8 mouse cellular contexts compared by ENCODE assay signal in the genomic region with DNA sequence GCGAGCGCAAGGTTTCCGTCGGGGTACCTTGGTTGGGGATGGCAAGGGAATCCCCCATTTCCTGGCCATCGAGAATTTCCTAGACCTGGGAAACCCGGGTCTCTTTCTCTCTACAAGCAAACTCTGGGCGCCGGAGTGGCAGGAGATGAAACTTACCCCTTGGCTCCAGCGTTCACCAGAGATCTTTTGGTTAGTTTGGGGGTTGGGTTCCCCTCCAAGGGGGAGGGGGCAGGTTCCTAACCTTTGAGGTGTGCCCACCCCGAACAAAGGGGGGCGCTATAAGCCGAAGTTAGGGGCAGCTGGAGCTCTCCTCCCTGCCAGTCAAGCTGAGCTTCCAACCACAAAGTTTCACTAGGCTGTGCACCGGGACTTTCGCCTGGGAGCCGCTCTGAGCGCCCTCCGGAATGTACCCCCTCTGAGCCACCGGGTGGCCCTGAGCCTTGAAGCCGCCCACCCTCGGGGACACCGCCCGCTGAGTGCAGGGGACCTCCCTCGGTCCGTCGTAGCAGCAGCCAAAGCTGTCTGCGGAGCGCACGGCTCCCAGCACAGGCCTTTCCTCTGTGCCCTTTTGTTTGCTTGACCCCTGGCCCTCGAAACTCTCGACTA. TPM values are rescaled to one million over a fixed set of nuclear protein-coding genes. Genes with fewer than 3 reads are reported as not detected.
DNase-seq lines count a peak whose midpoint lies in the region; ATAC-seq lines count a peak whose summit lies in the region.

No protein-coding gene starts in this region.

- peaks cover 77% of the 10 kb centered on the region for H3K27me3 ChIP-seq in forebrain, embryonic 10.5 days (ENCODE audit: poor library complexity, severe bottlenecking)
- H3K27me3 ChIP-seq in hindbrain, embryonic 13.5 days, result peaks cover 68% of the 10 kb centered on the region
- peaks cover 88% of the 10 kb centered on the region for H3K27me3 ChIP-seq in liver, embryonic 13.5 days
- H3K27me3 ChIP-seq in neural tube, embryonic 13.5 days, result peaks cover 66% of the 10 kb centered on the region

- peak overlapping the region; percentile 96 for H3K4me2 ChIP-seq in hindbrain, embryonic 13.5 days
- H3K4me2 ChIP-seq in liver, embryonic 13.5 days, result peak overlapping the region; percentile 96
- peak overlapping the region; percentile 97 for H3K4me2 ChIP-seq in neural tube, embryonic 13.5 days

- no peaks in the 10 kb centered on the region for H3K36me3 ChIP-seq in forebrain, embryonic 10.5 days (replicated peaks)
- H3K36me3 ChIP-seq in hindbrain, embryonic 13.5 days, result no peaks in the 10 kb centered on the region
- H3K36me3 ChIP-seq in liver, embryonic 13.5 days, result no peaks in the 10 kb centered on the region
- H3K36me3 ChIP-seq in neural tube, embryonic 13.5 days, result no peaks in the 10 kb centered on the region; the same call in 1 of the 2 replicates

- H3K4me1 ChIP-seq in forebrain, embryonic 10.5 days, result peaks cover 68% of the 10 kb centered on the region
- peaks cover 58% of the 10 kb centered on the region for H3K4me1 ChIP-seq in hindbrain, embryonic 13.5 days (replicated peaks)
- H3K4me1 ChIP-seq in liver, embryonic 13.5 days (replicated peaks), result peaks cover 51% of the 10 kb centered on the region
- peaks cover 64% of the 10 kb centered on the region for H3K4me1 ChIP-seq in neural tube, embryonic 13.5 days (replicated peaks)

- peak overlapping the region; percentile 78 for H3K4me3 ChIP-seq in forebrain, embryonic 10.5 days
- H3K4me3 ChIP-seq in hindbrain, embryonic 13.5 days, result peak overlapping the region; percentile 71
- peak overlapping the region; percentile 65; the same call in 1 of the 2 replicates for H3K4me3 ChIP-seq in liver, embryonic 13.5 days (replicated peaks)
- H3K4me3 ChIP-seq in neural tube, embryonic 13.5 days, result peak overlapping the region; percentile 74

- H3K9me3 ChIP-seq in forebrain, embryonic 10.5 days, result no peaks in the 10 kb centered on the region
- no peaks in the 10 kb centered on the region for H3K9me3 ChIP-seq in hindbrain, embryonic 13.5 days
- no peaks in the 10 kb centered on the region for H3K9me3 ChIP-seq in liver, embryonic 13.5 days (replicated peaks)
- no peaks in the 10 kb centered on the region for H3K9me3 ChIP-seq in neural tube, embryonic 13.5 days

- WGBS in forebrain, embryonic 10.5 days, result under 1% methylated on average over 30 of the region's 30 CpGs
- WGBS in hindbrain, embryonic 13.5 days, result under 1% methylated on average over 30 of the region's 30 CpGs
- 2% methylated on average over 30 of the region's 30 CpGs for WGBS in liver, embryonic 13.5 days (ENCODE audit: insufficient replicate concordance)
- WGBS in neural tube, embryonic 13.5 days, result 1% methylated on average over 30 of the region's 30 CpGs

- no peak for ATAC-seq in hindbrain, embryonic 13.5 days (ENCODE audit: low FRiP score)
- no peak for ATAC-seq in liver, embryonic 13.5 days (ENCODE audit: low read depth)
- ATAC-seq in neural tube, embryonic 13.5 days (ENCODE audit: low read depth), result no peak

- DNase-seq in layer of hippocampus, adult 18-20 months (ENCODE audit: low spot score in 2 of 2), result peak; percentile 54 to 68
- DNase-seq in layer of hippocampus, adult 9-10 months (ENCODE audit: low spot score), result no peak
- peak; percentile 86 for DNase-seq in adrenal gland, postnatal 14 days
- DNase-seq in forebrain, embryonic 10.5 days (ENCODE audit: extremely low spot score, low spot score), result peak; percentile 64
- DNase-seq in liver, embryonic 13.5 days, result no peak
- no peak for DNase-seq in MN1 (ENCODE audit: low spot score)

- H3K9ac ChIP-seq in hindbrain, embryonic 13.5 days, result peak overlapping the region; percentile 83
- no peak overlapping the region for H3K9ac ChIP-seq in liver, embryonic 13.5 days
- peak overlapping the region; percentile 79 for H3K9ac ChIP-seq in neural tube, embryonic 13.5 days

- peak overlapping the region; percentile 86 for H3K27ac ChIP-seq in forebrain, embryonic 10.5 days
- H3K27ac ChIP-seq in hindbrain, embryonic 13.5 days, result 0 out of 2 replicates have a peak overlapping the region, but pooled peaks have one; percentile 52
- no peak overlapping the region for H3K27ac ChIP-seq in liver, embryonic 13.5 days
- H3K27ac ChIP-seq in neural tube, embryonic 13.5 days (replicated peaks), result peak overlapping the region; percentile 33; the same call in 1 of the 2 replicates

RNA-seq across cellular contexts. Expression of a gene that starts 2.9 kb away (rescaled TPM):
- 10 to 100 TPM; 61.0 to 87.4 TPM for total RNA-seq in layer of hippocampus, adult 18-20 months (2021)
- 49.0 and 108 TPM in 2 replicates for total RNA-seq in adrenal gland, postnatal 14 days (2021)
- polyA plus RNA-seq in forebrain, embryonic 10.5 days (2016; fragmentation: Nextera tagmentation; extraction: Ambion mirVana), result 0.26 and 0.30 TPM in 2 replicates
- polyA plus RNA-seq in hindbrain, embryonic 13.5 days (2015; fragmentation: Nextera tagmentation; extraction: Ambion mirVana), result 1.8 and 2.4 TPM in 2 replicates
- polyA plus RNA-seq in liver, embryonic 13.5 days (2015; fragmentation: Nextera tagmentation; extraction: Ambion mirVana), result not detected in 2 replicates
- polyA plus RNA-seq in neural tube, embryonic 13.5 days (2015; fragmentation: Nextera tagmentation; extraction: Ambion mirVana), result 0.91 and 1.3 TPM in 2 replicates

Comparison
In these comparisons a context has a peak if more than half of its experiments do, and no peak if none do; other contexts are left out.
1. DNase-seq: peak in layer of hippocampus, adult 18-20 months (2 of 2), adrenal gland, postnatal 14 days (single experiment) and forebrain, embryonic 10.5 days (single experiment); none in layer of hippocampus, adult 9-10 months (single experiment), liver, embryonic 13.5 days (single experiment) and MN1 (single experiment).
2. Peak in every context shown above with its lines, with median percentiles within 50 percentile points of each other: H3K4me3 ChIP-seq and H3K4me2 ChIP-seq.